Mouse (Mus musculus): ENCODE results near the gene Prox2. TPM values are rescaled to one million over a fixed set of nuclear protein-coding genes. Genes with fewer than 3 reads are reported as not detected.

The Prox2 gene
- polyA plus RNA-seq, 1 experiment from 2014 or later: 6.4 TPM

- Histone ChIP-seq H3K4me3 (ENCODE audit: low read length) (no peak overlapping the region), H3K9ac (ENCODE audit: low read length) (no peak overlapping the region), H3K27me3 (ENCODE audit: control insufficient read depth, insufficient read depth, low read depth, low read length) (no peaks in the 10 kb centered on the region), H3K4me1 (replicated peaks; ENCODE audit: control insufficient read depth, insufficient read depth, low read length) (peaks cover under 1% of the 10 kb centered on the region), H3K9me3 (ENCODE audit: control insufficient read depth, low read length) (no peaks in the 10 kb centered on the region), H3K27ac (ENCODE audit: low read length) (no peak overlapping the region), H3K36me3 (ENCODE audit: control insufficient read depth, insufficient read depth, low read length) (peaks cover 55% of the 10 kb centered on the region), H3K4me2 (ENCODE audit: low read depth, low read length) (no peak overlapping the region)
- no peak for ATAC-seq (ENCODE audit: low read depth)
- 83% methylated on average over 9 of the region's 9 CpGs for WGBS
Measured at GRCm38 (mm10) chr12:85121806-85122459, 11.4 kb upstream of the Prox2 start.

GRCm38 (mm10) chr12:85115678-85116077, 5.1 kb upstream of the Prox2 start:
- H3K4me3 ChIP-seq (ENCODE audit: low read length): no peak overlapping the region
- 51% methylated on average over 7 of the region's 7 CpGs for WGBS
- H3K4me1 ChIP-seq (replicated peaks; ENCODE audit: control insufficient read depth, insufficient read depth, low read length): peaks cover 34% of the 10 kb centered on the region
- no peaks in the 10 kb centered on the region for H3K9me3 ChIP-seq (ENCODE audit: control insufficient read depth, low read length)
- H3K27ac ChIP-seq (ENCODE audit: low read length): peak overlapping the region; percentile 65
- no peaks in the 10 kb centered on the region for H3K27me3 ChIP-seq (ENCODE audit: control insufficient read depth, insufficient read depth, low read depth, low read length)
- no peak overlapping the region for H3K9ac ChIP-seq (ENCODE audit: low read length)
- no peak overlapping the region for H3K4me2 ChIP-seq (ENCODE audit: low read depth, low read length)
- peaks cover 20% of the 10 kb centered on the region for H3K36me3 ChIP-seq (ENCODE audit: control insufficient read depth, insufficient read depth, low read length)
- ATAC-seq (ENCODE audit: low read depth): peak; percentile 89

- 80% methylated on average over 3 of the region's 3 CpGs for WGBS
- Histone ChIP-seq H3K4me2 (ENCODE audit: low read depth, low read length) (no peak overlapping the region), H3K27ac (ENCODE audit: low read length) (no peak overlapping the region), H3K9ac (ENCODE audit: low read length) (no peak overlapping the region), H3K9me3 (ENCODE audit: control insufficient read depth, low read length) (no peaks in the 10 kb centered on the region), H3K4me3 (ENCODE audit: low read length) (no peak overlapping the region), H3K4me1 (replicated peaks; ENCODE audit: control insufficient read depth, insufficient read depth, low read length) (peaks cover 41% of the 10 kb centered on the region), H3K36me3 (ENCODE audit: control insufficient read depth, insufficient read depth, low read length) (peaks cover 6% of the 10 kb centered on the region), H3K27me3 (ENCODE audit: control insufficient read depth, insufficient read depth, low read depth, low read length) (no peaks in the 10 kb centered on the region)
- ATAC-seq (ENCODE audit: low read depth): no peak
Measured at GRCm38 (mm10) chr12:85113917-85114316, 3.4 kb upstream of the Prox2 start.

- Histone ChIP-seq H3K9me3 (ENCODE audit: control insufficient read depth, low read length) (no peaks in the 10 kb centered on the region), H3K4me3 (ENCODE audit: low read length) (no peak overlapping the region), H3K27ac (ENCODE audit: low read length) (no peak overlapping the region), H3K4me1 (replicated peaks; ENCODE audit: control insufficient read depth, insufficient read depth, low read length) (peaks cover 41% of the 10 kb centered on the region), H3K9ac (ENCODE audit: low read length) (no peak overlapping the region), H3K27me3 (ENCODE audit: control insufficient read depth, insufficient read depth, low read depth, low read length) (no peaks in the 10 kb centered on the region), H3K4me2 (ENCODE audit: low read depth, low read length) (no peak overlapping the region), H3K36me3 (ENCODE audit: control insufficient read depth, insufficient read depth, low read length) (peaks cover 3% of the 10 kb centered on the region; the same call in 1 of the 2 replicates)
- WGBS: 89% methylated on average over 3 of the region's 3 CpGs
- ATAC-seq (ENCODE audit: low read depth): no peak
Measured at GRCm38 (mm10) chr12:85113337-85113736, 2.8 kb upstream of the Prox2 start.

- no peaks in the 10 kb centered on the region for H3K27me3 ChIP-seq (ENCODE audit: control insufficient read depth, insufficient read depth, low read depth, low read length)
- no peak for ATAC-seq (ENCODE audit: low read depth)
- no peaks in the 10 kb centered on the region for H3K9me3 ChIP-seq (ENCODE audit: control insufficient read depth, low read length)
- H3K9ac ChIP-seq (ENCODE audit: low read length): no peak overlapping the region
- 0 out of 2 replicates have a peak overlapping the region, but pooled peaks have one; percentile 80 for H3K4me2 ChIP-seq (ENCODE audit: low read depth, low read length)
- H3K4me3 ChIP-seq (ENCODE audit: low read length): no peak overlapping the region
- 76% methylated on average over 7 of the region's 7 CpGs for WGBS
- H3K27ac ChIP-seq (ENCODE audit: low read length): no peak overlapping the region
- H3K4me1 ChIP-seq (replicated peaks; ENCODE audit: control insufficient read depth, insufficient read depth, low read length): peaks cover 41% of the 10 kb centered on the region
- no peaks in the 10 kb centered on the region; the same call in 1 of the 2 replicates for H3K36me3 ChIP-seq (ENCODE audit: control insufficient read depth, insufficient read depth, low read length)
Measured at GRCm38 (mm10) chr12:85112550-85113251, 2.1 kb upstream of the Prox2 start.

GRCm38 (mm10) chr12:85110011-85110697, 405 bp downstream of the Prox2 start:
- WGBS: 12% methylated on average over 18 of the region's 18 CpGs
- peak; percentile 50 for ATAC-seq (ENCODE audit: low read depth)
- H3K36me3 ChIP-seq (ENCODE audit: control insufficient read depth, insufficient read depth, low read length): no peaks in the 10 kb centered on the region

GRCm38 (mm10) chr12:85109426-85109825, 1.1 kb downstream of the Prox2 start:
- peak overlapping the region; percentile 80 for H3K4me2 ChIP-seq (ENCODE audit: low read depth, low read length)
- WGBS: 53% methylated on average over 4 of the region's 4 CpGs
- H3K4me1 ChIP-seq (replicated peaks; ENCODE audit: control insufficient read depth, insufficient read depth, low read length): peaks cover 27% of the 10 kb centered on the region
- no peaks in the 10 kb centered on the region for H3K27me3 ChIP-seq (ENCODE audit: control insufficient read depth, insufficient read depth, low read depth, low read length)
- no peak overlapping the region; the same call in 1 of the 2 replicates for H3K27ac ChIP-seq (ENCODE audit: low read length)
- ATAC-seq (ENCODE audit: low read depth): no peak
- no peaks in the 10 kb centered on the region for H3K9me3 ChIP-seq (ENCODE audit: control insufficient read depth, low read length)
- H3K4me3 ChIP-seq (ENCODE audit: low read length): no peak overlapping the region
- H3K36me3 ChIP-seq (ENCODE audit: control insufficient read depth, insufficient read depth, low read length): no peaks in the 10 kb centered on the region
- H3K9ac ChIP-seq (ENCODE audit: low read length): no peak overlapping the region

More at GRCm38 (mm10) chr12:85110011-85110697, 405 bp downstream of the Prox2 start:
- Histone ChIP-seq H3K27me3 (ENCODE audit: control insufficient read depth, insufficient read depth, low read depth, low read length) (no peaks in the 10 kb centered on the region), H3K4me2 (ENCODE audit: low read depth, low read length) (peak overlapping the region; percentile 80), H3K27ac (ENCODE audit: low read length) (peak overlapping the region; percentile 91), H3K9ac (ENCODE audit: low read length) (peak overlapping the region; percentile 97), H3K9me3 (ENCODE audit: control insufficient read depth, low read length) (no peaks in the 10 kb centered on the region), H3K4me1 (replicated peaks; ENCODE audit: control insufficient read depth, insufficient read depth, low read length) (peaks cover 34% of the 10 kb centered on the region), H3K4me3 (ENCODE audit: low read length) (peak overlapping the region; percentile 93)

- no peak overlapping the region for H3K4me3 ChIP-seq (ENCODE audit: low read length)
- H3K9me3 ChIP-seq (ENCODE audit: control insufficient read depth, low read length): no peaks in the 10 kb centered on the region
- H3K27ac ChIP-seq (ENCODE audit: low read length): no peak overlapping the region
- no peak for ATAC-seq (ENCODE audit: low read depth)
- no peak overlapping the region for H3K9ac ChIP-seq (ENCODE audit: low read length)
- 49% methylated on average over 3 of the region's 3 CpGs for WGBS
- no peaks in the 10 kb centered on the region for H3K36me3 ChIP-seq (ENCODE audit: control insufficient read depth, insufficient read depth, low read length)
- no peak overlapping the region for H3K4me2 ChIP-seq (ENCODE audit: low read depth, low read length)
- H3K4me1 ChIP-seq (replicated peaks; ENCODE audit: control insufficient read depth, insufficient read depth, low read length): peaks cover 26% of the 10 kb centered on the region
- H3K27me3 ChIP-seq (ENCODE audit: control insufficient read depth, insufficient read depth, low read depth, low read length): no peaks in the 10 kb centered on the region
Measured at GRCm38 (mm10) chr12:85108643-85109042, 1.9 kb downstream of the Prox2 start.

GRCm38 (mm10) chr12:85106292-85106691, 4.3 kb downstream of the Prox2 start:
- Histone ChIP-seq H3K27ac (ENCODE audit: low read length) (no peak overlapping the region), H3K4me1 (replicated peaks; ENCODE audit: control insufficient read depth, insufficient read depth, low read length) (peaks cover 7% of the 10 kb centered on the region), H3K4me3 (ENCODE audit: low read length) (no peak overlapping the region), H3K27me3 (ENCODE audit: control insufficient read depth, insufficient read depth, low read depth, low read length) (no peaks in the 10 kb centered on the region), H3K9me3 (ENCODE audit: control insufficient read depth, low read length) (no peaks in the 10 kb centered on the region), H3K4me2 (ENCODE audit: low read depth, low read length) (peak overlapping the region; percentile 35; the same call in 1 of the 2 replicates), H3K9ac (ENCODE audit: low read length) (peak overlapping the region; percentile 32), H3K36me3 (ENCODE audit: control insufficient read depth, insufficient read depth, low read length) (no peaks in the 10 kb centered on the region)
- 6% methylated on average over 8 of the region's 8 CpGs for WGBS
- ATAC-seq (ENCODE audit: low read depth): no peak

Data from lung, embryonic 16.5 days (tissue).